Mouse (Mus musculus) retina, postnatal 7 days (tissue): ENCODE results near the gene Ap1ar.

ENCODE experiments used
- DNase-seq: peaks from one replicate; pipeline ENCODE4 v3.0.0-alpha.2; 2012; ENCODE audit warnings: low read depth, low spot score

Ap1ar gene

DNA sequence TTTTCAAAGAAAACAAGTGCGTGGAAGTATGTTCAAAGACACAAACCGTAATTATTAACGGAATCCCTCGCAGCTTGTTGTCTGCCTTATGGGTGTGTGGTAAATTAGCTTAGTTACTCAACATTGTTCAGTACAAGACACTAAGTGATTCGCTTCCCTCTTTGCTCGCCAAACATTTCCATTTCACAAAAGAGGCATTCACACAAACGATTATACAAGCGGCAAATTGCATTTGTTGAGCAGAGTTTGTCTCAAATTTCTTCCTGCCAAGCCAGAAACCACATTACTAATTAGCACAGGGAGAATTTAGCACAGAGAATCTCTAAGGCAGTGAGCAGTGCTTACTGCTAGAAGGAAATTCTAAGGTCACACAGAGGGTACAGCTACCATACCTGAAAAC is 4.6 kb upstream of the Ap1ar start:
- DNase-seq = no peak

DNA sequence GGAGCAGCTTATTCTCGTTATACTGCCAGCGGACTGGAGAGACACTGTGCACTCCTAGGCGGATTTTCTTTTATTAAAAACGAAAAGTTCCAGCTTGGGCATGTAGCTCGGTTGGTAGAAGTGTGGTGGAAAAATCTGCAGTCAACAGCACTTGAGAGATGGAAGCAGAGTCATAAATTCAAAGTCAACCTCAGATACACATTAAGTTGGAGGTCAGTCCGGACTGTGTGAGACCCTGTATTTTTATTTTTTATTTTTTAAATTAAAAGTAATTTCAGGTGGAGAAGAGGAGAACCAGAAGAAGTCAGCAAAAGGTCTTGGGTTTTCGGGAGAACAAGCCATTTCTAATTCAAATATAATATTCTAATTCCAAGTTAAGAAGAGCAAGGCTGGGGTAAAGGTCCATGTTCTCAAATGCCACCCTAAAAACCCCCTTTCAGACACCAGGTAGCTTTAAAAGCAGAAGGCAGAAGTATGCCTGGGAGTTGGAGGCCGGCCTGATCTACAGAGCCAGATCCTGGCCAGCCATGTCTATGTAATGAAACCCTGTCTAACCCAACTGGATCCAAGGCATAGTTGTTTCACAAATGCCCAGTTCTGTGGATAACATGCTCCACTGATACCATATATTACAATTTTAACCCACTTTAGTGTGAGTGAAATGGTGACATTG is 785 bp upstream of the Ap1ar start:
- DNase-seq = no peak

DNA sequence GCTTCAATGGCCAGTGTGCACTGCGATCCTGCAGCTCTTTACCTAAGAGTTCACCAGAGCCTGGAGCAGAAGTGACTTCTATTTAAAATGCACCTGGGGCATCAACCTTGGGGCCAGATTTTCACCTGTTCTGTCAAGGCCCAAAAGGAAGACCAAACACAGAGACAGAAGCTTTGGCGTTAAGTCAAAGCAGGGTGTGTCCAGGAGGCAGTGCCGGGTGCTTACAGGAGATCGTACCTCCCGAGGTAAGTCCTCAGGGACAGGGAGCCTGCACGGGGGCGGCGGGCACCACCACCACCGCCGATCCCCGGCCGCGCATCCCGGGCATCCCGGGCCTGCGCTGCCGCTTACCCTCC is 547 bp downstream of the Ap1ar start:
- no peak for DNase-seq

DNA sequence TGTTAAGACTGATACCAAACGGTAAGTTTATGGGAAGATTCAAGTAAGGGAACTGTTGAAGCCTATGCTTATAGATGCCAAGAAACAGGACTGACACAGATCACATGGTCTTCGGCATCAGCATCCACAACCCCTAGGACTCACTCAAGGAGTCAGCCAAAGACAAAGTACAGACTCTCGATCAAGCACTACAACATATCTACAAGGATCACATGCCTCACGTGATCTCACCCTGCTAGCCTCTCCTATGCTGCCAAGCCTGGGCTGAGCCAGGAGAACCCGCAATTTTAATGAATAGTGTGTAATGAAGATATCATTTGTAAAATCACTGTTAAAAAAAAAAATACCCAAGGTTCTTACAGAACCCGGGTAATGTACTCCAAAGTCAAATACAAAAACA is 1.7 kb downstream of the Ap1ar start:
- DNase-seq = no peak

DNA sequence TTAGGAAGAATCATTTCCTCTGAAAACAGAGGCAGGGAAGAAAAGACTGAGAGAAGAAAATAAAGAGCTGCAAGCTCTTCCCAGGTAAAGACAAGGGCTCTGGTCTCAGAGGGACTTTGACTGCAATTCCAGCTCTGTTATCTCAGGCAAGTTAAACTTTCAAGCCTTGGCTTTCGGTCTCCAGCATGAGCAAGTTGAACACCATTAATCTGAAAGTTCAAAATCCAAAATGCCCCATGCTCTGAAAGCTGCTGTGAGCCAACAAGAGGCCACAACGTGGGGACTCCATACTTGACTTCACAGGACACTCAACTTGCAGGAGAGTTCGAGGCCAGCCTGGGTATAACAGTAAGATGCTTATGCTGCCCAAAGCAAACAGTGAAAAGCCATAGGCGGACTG is 3.3 kb downstream of the Ap1ar start:
- DNase-seq = no peak

DNA sequence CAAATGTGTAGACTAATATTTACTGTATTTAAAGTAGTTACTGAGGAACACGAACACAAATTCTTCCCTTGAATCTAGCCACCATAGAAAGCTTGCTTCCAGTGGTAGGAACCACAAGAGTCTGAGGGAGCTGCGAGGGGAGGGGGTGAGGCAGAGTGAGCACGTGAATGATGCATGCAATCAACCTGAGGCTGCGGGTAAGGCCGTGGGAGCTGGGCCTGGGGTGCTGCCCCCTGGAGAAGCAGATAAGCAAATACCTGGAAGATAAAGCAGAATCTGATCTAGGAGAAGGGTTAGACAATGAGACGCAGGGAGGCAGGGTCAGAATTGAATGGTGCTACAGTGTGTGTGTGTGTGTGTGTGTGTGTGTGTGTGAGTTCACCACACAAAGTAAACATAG is 6.2 kb downstream of the Ap1ar start:
- DNase-seq = no peak

DNA sequence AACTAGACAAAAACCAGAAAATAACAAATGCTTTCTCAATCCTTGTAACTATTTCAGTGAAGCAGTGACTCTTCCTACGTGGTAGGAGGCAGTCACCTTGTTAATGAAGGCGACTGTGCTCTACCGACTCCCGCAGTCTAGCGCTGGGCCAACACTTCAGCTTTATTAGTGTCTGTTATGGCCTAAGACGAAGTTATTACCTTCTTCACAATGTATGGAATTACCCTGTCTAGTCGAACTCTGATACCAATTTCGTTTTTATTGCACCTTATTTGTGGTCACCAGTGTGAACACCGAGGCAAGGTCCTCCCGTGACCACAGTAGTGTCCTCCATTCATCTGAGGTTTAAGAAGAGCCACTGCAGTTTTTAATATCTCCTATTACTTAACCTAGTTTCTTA is 7.1 kb downstream of the Ap1ar start:
- DNase-seq = no peak

DNA sequence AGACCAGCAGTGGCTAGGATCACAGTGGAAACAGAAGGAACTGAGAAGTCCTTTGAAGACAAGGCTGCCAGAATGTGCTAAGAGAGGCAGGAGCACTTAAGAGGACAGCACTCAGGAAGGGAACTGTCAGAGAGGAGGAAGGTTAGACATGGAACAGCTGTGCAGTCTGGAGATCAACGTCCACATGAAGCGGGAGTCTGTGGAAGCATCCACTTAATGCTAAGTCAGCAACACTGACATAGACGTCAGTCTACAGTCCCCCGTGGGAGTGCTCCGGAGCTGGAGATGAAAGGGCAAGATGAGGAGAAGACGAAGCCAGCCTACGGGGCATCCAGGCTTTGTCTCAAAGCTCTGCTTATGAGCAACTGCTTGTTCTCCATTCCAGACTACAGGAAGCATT is 10.2 kb downstream of the Ap1ar start:
- no peak for DNase-seq

DNA sequence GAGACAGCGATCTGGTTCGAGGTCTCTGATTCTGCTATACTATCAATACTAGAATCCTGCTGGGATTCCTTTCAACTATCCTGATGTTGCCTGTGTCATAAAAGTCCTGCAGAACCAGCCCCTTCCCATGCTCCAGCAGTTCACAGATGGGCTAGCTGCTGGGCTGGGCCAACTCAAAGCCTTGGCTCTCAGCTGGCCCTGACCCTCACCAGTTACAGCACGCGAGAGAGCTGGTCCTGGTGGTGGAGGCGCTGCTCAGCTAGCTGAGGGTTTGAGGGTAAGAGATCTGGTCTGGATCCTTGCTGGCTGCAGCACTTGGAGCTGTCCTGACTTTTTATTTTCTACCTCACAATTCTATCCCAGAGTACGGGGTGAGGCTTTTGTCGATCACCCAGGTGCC is 10.8 kb downstream of the Ap1ar start:
- no peak for DNase-seq

DNA sequence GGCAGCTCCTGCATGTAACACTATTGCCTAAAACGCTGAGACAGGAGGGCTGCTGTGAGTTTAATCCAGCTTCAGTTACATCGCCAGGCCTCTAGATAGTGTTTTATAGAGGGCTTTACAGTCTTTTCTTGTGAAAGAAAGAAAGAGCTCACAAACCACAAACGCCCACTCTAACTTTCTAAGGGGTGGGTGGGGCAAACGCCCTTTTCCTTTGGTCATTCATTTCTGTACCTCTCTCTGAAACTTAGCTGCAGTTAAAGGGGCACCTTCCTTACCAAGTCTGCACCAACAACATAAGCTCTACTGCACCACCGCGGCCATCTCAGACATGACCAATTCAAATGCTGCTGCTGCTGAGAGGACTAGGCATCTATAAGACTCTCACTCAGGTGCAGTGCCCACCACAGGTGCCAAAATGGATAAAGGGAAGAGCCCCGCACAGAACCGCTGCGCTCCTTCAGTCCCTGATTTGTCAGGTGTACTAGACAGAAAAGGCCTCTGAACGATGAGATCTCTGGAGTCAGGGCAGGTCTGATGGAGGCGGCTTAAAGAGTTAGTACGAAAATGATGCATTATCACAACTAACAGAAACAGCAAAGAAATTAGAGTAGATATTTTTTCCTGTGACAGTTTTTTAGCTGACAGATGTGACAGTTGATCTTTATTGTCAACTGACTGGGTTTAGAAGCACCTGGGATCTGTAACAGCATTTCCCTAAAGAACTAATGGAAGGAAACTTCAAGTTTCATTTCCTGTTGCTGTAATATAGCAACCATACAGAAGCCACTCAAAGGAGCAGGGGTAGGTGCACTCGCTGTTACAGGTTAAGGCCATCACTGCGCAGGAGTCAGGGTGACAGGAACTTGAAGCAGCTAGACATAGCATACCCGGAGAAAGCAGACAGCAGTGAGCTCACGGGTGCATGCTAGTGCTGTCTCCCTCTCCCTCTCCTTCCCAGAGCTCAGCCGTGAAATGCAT is 13.1 kb downstream of the Ap1ar start:
- no peak for DNase-seq

DNA sequence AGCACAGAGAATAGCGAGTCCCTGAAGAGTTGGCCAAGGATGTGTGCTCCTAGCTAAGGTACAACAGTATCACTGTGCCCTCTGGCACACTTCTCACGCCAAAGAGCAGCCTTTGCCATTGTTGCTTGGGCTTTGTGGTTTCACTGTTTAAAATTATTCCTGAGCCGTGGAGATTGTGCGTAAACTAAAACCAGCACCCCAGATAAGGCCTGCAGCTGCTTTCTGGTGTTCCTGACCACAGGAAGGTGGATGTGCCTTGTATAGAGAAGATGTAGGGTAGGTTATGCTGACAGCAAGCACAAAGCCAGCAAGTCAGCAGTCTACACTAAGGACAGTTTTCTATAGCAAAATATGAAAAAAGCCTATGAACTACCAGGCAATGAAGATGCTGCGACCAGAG is 16.1 kb downstream of the Ap1ar start:
- DNase-seq = no peak

DNA sequence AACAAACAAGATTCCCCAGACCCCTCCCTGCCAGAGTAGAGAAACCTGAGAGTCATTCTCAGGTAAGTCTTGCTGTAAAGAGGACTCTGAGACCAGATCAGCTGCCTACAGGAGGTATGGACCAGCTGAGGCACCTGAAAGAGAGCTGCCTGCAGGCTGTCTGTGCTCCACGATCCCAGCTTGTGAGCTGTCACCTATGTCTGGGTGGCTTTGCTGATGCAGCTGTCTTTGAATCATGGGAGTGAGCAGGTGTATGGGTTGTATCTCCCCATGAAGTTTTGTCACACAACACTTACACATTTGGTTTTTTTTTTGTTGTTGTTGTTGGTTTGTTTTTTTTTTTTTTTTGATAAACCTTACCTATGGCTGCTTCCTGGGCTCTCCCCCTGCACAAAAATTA is 16.9 kb downstream of the Ap1ar start:
- no peak for DNase-seq

DNA sequence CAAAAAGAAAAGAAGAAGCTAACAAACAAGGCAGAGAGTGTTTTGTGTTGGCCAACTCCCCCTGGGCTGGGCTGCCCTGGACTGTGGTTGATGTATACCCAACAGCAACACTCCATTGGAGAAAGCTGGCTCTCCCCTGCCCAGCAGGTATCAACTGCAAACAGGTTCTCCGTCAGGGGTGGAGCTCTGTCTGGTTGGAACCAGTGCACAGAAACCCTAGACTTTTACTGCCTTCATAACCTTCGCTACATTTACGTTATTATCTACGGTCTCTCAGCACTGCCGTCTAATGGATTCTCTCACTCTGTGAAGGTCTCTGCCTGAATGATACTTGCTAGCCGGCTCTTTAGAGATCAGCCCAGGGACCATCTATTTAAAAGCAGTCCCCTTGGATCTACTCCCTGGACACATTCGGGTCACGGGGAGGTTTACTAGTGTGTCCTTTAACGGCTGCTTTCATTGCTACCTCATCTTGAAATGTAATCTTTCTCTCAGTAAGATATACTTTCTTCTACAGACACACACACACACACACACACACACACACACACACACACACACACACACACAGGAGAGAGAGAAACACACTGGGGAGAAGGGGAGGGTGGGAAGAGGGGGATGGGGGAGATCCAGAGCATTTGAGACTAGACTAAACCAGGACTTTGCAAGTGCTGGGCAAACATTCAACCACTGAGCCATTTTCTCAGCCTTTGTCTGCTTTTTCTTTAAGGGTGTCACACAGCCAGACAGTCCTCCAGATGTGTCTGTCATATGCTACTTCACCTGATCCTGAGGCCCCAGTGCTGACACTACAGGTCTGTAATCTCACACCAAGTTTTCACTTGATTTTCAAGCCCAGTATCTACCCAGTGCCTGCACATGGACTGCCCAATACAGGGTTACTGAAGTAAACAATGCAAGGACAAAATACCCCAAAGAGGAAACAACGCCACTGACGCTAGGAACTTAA is 18.3 kb downstream of the Ap1ar start:
- DNase-seq = no peak

DNA sequence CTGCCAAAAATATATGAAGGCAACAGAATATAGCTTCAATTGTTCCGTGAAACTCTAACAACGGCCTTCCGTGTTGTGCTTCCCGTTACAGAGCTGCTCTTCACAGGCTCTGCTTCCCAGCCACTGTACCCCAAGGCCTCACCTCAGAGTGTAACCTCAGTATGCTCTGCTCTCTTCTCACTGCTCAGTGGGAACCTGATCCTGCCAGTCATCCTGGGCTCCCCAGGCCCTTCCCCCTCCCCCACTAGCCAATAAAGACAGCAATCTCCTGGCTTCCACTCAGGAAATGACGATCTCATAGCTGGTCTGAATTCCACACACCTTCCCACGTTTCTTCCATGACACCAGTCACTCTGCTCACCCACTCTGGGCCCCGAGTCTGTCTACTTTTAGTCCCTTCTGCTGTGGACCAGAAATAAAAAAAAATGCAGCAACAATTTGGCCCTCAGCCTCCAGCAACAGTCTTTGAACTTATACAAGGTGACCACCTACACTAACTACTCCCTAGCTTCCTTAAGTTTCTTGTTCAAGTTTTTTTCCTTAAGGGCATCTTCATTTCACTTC is 20.1 kb downstream of the Ap1ar start:
- no peak for DNase-seq

DNA sequence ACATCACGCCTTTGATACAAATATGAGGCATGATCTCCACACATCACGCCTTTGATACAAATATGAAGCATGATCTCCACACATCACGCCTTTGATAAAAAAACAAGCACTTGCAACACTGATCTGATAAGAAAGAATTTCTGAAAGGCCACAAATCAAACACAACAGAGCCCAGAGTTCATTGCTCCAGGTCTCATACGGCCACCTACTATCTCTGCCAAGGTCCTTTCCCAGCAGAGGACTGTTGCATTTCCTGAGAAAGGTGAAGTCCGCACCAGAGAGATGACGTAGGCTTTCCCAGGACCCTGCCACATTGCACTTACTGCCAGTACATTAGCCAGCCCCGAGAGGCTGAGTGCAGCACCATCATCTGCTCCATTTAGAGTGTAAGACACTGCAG is 28.2 kb downstream of the Ap1ar start:
- DNase-seq = no peak

DNA sequence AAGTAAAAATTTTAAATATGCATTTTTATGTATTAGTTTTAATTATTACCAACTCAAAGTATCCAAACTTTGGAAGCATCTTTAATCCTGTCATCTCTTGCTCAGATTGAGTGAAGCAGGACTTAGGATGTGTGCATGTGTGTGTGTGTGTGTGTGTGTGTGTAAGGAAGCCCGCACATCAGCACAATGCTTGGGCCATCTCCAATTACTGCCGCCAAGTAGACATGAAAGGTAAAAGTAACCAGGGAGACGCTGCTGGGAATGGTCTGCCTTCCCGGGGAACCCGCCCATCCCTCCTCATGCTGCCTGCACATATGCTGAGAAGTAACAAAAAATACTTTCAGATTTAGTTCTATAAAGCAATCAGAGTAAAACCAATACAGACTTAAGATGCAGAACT is 29.5 kb downstream of the Ap1ar start:
- DNase-seq = no peak

DNA sequence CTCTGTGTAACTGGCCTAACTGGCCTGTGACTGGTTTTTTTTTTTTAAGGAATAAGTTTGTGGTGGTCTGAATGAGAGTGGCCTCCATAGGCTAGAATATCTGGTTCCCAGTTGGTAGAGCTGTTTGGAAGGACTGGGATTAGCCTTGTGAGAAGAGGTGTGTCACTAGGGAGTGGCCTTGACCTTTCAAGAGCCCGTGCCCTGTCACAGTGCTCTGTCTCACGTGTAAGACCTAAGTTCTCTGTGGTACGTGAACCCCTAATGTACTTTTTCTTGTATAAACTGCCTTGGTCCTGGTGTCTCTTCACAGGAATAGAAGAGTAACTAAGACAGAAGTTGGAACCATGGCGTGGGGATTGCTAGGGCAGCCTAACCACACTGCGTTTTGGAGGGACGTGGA is 31.3 kb downstream of the Ap1ar start:
- no peak for DNase-seq

DNA sequence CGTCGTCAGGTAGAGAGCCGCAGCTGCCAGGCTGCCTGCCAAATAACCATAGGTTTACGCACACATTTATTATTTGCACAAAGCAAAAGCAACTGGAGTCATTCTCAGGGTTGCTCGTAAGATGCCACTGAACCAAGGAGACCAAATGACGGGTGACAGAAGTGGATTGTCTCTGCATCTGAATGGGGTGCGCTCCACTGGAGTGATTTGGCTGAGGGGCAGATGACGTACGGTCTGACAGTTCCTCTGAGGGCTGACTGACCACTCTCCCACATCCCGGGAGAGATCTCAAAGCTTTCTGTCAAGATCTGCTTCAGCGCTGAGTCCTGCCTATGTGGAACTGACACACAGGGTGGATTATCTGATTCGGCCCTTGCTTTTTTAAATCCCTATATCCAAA is 32.3 kb downstream of the Ap1ar start:
- DNase-seq = no peak

DNA sequence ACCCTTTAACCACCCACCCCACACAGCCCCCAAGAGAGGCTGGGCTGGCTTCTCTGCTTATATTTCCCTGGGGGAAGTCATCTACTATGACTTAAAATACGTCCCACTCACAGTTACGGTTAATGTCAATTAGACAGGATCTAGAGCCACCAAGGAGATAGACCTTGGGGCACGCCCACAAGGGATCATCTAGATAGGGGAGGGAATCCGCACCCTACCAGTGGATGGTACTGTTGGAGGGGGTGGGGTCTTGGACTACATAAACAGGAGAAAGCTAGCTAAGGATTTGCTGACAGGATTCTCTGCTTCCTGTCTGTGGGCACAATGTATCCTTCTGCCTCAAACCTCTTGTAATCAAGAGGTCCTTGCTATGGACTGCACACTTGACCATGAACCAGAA is 32.9 kb downstream of the Ap1ar start:
- DNase-seq = no peak

DNA sequence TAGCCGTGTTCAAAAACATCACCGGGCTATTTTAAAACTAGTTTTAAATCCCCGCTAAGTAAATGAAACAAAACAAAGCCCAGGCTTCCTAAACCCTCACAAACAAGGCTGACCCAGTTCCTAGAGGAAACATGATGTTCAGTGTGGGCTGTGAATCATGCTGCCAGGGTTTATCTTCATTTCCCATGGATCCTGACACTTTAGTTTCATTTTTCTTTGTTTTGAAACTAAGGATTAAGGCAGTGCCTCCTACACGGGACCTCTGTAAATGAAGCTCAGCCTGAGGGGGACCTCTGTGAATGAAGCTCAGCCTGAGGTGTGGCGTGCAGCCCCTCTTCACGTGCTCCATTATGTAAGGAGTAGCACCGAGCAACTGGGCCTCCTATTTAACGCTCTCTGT is 34.5 kb downstream of the Ap1ar start:
- DNase-seq = no peak

DNA sequence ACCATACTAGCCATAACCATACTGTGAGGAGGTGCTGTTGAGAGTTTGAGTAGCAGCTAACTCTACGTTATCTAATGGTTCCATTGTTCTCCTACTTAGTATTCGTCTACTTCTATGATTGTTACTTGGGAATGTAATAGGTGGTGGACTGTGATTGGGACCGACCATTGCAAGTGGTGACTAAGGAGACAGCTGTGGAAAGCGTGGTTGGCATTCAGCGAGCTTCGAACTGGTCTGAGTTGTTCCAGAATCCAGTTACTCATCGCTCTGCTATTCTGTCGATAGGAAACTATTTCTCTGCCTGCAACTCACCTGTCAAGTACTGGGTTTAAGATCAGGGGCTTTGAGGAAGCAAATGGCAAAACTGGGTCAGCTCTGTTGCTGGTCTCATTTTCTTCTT is 36.2 kb downstream of the Ap1ar start:
- DNase-seq = no peak

DNA sequence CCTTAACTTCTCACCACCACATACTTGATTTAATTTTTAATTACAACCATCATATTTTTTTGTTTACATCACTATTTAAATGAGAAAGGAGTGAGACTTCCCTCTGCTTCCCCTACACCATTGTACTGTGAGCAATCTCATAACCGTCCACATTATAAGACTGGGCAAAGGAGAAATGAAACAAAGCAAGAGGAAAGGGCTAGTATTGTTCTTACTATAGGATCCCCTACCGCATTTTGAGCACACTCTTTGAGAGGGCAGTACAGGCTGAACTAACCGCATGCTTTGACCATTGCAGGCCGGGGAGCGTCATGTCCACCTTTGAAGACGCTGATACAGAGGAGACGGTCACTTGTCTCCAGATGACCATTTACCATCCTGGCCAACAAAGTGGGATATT is 41.1 kb downstream of the Ap1ar start:
- no peak for DNase-seq
